Mouse (Mus musculus) frontal cortex, postnatal 14 days (tissue): ENCODE measurements around the gene Ppp4c.
"Not testable (repeated sequence)": the region's sequence is repeated elsewhere in the genome, so short reads cannot be mapped to it uniquely, and the experiment has no call there.

Experiments used
- DNase-seq, 2 experiments: peaks; one replicate each; pipeline ENCODE4 v3.0.0; 2022; ENCODE audit warnings: low spot score in 2 of 2

The Ppp4c gene

GRCm38 (mm10) chr7:126781661-126782370 lies 10.5 kb downstream of the Ppp4c start:
- no peak for DNase-seq

DNA sequence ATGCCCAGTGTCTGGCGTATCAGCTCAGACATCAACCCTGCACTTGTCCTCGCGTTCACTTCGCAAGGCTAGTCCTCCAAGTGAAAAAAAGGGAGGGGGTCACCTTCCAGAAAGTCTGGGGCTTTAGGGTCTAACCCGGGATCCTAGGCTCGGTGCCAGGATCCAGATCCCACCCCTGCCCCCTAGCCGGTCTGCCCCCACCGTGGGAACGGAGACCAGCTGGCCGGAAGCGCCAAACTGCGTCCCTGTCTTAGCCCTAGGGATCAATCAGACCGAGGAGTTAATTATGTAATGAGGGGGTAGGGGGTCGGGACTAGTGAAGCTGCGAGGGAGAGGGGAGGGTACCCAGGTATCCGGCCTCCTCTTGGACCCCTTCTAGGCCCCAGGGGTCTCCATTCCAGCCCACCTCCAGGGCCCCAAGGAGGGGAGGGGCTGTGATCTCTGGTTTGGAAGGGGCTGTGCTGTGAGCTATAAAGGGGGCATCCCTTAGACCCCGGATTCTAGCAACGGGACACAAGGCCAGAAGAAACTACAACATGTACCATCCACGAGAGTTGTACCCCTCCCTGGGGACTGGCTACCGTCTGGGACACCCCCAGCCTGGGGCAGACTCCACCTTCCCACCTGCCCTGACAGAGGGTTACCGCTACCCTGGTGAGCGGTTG lies 11.2 kb downstream of the Ppp4c start, which contains the start of gene Tbx6:
Gene Tbx6 (plus strand): TSS at position 513 of the 665 bp plus-strand sequence.
- DNase-seq, result no peak

DNA sequence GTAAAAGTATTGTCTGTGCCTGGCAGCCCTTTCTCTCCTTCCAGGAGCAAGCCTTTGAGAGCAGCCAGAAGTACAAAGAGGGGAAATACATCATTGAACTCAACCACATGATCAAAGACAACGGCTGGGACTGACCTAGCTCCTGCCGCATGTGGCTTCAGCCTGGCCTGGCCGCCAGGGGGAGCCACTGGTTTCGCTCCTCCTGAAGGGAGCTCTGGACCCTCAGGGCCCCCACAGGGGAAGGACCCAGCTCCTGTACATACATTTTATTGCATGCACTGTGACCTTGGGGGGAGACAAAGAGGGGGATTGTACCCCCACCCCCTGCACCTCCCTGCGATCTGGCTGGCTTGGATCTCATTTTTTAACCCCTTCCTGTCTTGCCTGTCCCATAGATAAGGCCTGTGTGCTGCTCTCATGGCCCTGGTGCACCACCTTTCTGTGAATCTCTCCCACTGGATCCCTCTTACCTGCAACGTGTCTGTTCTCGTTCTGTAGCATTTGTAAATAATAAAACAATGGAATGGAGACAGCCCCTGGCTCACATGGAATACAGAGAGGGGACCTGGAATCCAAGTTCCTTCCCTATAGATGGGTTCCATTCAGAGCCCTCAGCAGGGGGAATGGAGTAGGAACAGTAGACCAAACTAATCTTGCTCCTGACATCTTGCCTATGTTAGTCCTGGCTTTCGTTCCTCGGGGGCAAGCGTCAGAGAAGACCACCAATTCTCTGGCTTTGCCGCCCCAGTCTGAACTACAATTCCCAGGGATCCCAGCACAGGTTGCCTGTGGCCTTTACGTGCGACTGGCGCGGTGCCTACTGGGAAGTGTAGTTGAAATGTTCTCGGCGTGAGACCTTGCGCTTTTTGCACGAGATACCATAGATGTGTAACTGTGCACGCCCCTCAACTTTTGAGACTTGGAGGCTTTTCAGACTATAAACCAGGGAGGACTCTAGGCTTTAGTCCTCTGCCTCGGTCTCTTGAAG lies 12.0 kb downstream of the Ppp4c start:
- peak in 1 of 2 experiments; percentile 80 for DNase-seq

DNA sequence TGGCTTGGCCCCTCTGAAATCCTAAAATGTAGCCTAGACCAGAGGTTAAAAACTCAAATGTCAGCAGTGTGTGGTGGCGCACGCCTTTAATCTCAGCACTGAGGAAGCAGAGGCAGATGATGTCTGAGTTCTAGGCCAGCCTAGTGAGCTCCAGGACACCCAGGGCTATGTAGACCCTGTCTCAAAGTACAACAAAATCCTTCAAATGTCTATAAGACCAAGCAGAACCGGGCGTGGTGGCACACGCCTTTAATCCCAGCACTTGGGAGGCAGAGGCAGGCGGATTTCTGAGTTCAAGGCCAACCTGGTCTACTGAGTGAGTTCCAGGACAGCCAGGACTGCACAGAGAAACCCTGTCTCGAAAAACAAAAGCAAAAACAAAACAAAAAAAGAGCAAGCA lies 13.2 kb downstream of the Ppp4c start:
- not testable (repeated sequence) for DNase-seq

GRCm38 (mm10) chr7:126778147-126778546 lies 14.1 kb downstream of the Ppp4c start:
- DNase-seq, result no peak

DNA sequence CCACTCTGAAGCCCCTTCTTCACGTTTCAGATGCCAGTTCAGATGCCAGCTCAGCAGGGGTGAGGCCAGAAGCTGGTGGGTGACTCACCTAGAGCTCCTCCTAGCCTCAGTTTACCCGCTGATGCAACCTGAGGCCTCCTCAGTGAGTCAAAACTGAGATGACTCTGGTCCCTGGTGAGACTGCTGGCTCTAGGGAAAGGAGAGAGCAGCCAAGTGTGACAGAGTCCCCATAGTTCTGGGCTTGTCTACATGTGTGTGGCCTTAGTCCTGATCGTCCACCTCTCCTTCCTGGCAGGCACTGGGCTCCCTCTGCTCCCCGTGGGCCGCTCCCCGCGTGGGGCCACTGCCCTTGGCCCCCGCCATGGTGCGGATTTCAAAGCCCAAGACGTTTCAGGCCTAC lies 14.8 kb downstream of the Ppp4c start:
- no peak for DNase-seq

DNA sequence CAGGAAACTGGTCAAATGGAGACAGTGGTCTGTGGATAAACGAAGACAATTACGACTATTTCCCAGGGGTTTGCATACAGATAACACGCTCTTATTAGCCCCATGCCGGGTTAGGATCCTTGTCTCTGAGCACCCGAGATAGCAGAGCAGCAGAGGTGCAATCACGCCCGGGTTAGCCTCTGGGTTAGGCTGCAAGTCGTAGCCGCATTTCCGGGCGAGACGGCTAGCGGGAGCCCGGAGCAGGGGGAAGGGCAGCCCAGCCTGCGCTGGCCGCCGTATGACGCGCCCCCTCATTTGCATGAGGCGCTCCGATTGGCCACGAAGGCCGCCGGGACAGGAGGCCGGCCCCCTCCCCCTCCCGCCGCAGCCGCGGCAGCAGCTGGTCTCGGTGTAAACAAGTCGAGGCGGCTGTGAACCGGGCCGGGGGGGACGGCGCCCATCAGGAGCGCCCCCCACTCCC lies 15.7 kb downstream of the Ppp4c start, which contains the start of gene Ypel3:
Gene Ypel3 (plus strand): TSS at position 358 of the 460 bp plus-strand sequence.
- peak; percentile 88 to 92 for DNase-seq

DNA sequence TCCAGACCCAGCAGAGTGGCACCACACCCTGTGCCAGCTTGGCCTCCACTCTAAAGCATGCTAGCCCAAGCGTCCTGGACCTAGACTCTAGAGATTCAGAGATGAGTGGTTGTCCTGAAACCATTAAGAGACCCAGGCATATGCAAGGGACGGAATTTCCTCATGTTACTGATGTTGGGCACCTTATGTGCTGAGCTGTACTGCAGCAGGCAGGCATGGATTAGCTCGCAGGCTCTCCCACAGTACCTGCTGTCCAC lies 16.4 kb downstream of the Ppp4c start:
- DNase-seq, result no peak

- DNase-seq, result no peak
Measured at GRCm38 (mm10) chr7:126775185-126775977, 16.9 kb downstream of the Ppp4c start.

- no peak for DNase-seq
Measured at GRCm38 (mm10) chr7:126774463-126774862, 17.8 kb downstream of the Ppp4c start.

GRCm38 (mm10) chr7:126773351-126773750 lies 18.9 kb downstream of the Ppp4c start:
- DNase-seq, result no peak

- no peak for DNase-seq
Measured at GRCm38 (mm10) chr7:126770784-126771183, 21.5 kb downstream of the Ppp4c start.

- no peak for DNase-seq
Measured at GRCm38 (mm10) chr7:126767001-126767400, 25.3 kb downstream of the Ppp4c start.

DNA sequence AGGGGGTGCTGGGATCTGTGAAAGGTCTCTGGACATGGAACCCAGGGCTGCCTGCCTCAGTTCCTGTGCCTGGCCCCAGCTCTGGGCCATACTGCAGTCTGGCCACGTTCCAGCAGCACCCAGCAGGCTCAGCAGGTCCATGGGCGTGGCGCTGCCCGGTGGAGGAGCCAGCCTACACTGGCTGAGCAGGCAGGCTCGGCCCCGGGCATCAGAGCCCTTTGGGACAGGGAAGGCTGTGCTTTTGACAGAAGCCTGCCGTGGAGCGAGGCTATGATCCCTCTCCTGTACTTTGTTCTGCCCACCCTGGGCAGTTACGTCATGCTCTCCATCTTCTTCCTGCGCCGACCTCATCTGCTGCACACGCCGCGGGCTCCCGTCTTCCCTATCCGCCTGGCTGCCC lies 26.1 kb downstream of the Ppp4c start, which contains the start of gene Gdpd3:
Gene Gdpd3 (plus strand): TSS at position 134 of the 400 bp plus-strand sequence.
- no peak for DNase-seq

DNA sequence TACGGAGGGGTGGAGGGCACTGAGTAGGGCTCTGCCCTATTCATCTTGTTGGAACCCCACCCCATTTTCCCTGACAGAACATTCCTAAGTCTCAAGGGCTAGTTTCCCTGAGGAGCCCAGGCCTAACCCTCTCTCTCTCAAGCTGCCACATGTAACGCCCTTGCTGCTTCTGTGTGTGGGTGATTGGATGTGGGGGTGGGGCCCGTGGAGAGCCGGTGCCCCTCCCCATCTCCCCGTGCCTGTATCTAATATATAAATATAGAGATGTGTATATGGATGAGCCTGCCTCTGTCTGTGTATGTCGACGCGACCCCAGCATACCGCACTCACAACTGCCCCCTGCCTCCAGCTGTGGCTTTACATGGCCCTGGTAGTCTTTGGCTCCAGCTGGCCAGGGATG lies 26.8 kb downstream of the Ppp4c start:
- DNase-seq, result no peak

DNA sequence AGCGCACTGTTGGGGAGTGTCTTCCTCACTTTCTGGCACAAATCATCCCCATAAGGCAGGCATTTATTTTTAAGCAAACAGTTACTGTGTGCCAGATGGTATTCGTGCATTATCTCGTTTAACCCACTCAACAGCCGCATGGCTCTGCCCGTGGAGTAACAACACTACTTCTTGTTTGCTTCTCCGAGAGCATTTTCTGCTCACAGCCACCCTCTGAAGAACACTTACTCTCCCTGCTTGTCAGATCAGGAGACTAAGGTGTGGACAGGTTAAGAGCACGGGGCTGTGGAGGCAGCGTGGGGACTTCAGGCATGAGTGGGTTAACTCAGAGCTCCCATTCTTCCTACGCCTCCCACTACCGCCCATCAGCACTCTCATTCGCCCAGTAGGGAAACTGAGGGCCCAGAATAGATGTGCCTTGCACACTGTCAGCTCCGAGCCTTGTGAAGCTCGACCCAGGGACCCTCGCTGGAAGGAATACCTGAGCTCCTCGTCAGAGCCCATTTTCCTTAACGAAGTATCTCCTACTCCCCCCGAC lies 29.8 kb downstream of the Ppp4c start:
- no peak for DNase-seq

DNA sequence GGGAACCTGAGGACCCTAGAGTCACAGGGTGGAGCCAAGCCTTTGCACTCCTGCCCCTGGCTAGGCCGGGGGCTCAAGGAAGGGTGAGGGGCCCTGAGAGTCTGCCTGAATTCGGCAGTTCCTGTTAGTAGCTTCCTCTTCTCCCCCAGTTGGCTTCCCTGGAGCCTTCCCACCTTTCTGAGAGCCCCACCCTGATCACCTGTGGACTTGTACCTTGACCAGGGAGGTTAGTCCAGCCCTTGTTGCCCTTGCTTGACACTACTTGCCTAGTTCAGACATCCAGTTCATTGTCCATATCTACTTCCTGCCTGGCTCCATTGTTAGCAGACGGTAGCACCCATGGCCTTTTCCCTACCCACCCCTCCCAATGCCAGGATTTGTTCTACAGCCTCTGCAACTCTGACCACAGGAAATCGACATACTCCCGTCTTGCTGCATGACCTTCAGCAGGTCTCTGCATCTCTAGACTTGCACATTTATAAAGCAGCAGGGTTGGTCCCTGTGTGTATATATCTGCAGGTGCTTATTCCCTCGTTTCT lies 30.7 kb downstream of the Ppp4c start:
- no peak for DNase-seq

- no peak for DNase-seq
Measured at GRCm38 (mm10) chr7:126760956-126761355, 31.3 kb downstream of the Ppp4c start.

GRCm38 (mm10) chr7:126760391-126760802 lies 31.9 kb downstream of the Ppp4c start:
- DNase-seq, result no peak

GRCm38 (mm10) chr7:126759672-126760390 lies 32.5 kb downstream of the Ppp4c start:
- no peak for DNase-seq
